Mouse (Mus musculus) testis, adult 2 months (tissue): ENCODE measurements around the gene Tmem19. TPM values are rescaled to one million over a fixed set of nuclear protein-coding genes. Genes with fewer than 3 reads are reported as not detected.

Experiments used
- H3K27ac ChIP-seq: fragments of 200-500 bp; 2 replicates; pipeline ENCODE4 v1.5.1; 2012; ENCODE audit warnings: low read depth, low read length; ENCODE audit not compliant: control insufficient read depth, insufficient read depth
- H3K27me3 ChIP-seq: fragments of 200-500 bp; 2 replicates; pipeline ENCODE4 v1.6.1; 2012; ENCODE audit warnings: mild to moderate bottlenecking, low read length, moderate library complexity; ENCODE audit not compliant: control insufficient read depth, insufficient read depth
- H3K36me3 ChIP-seq: fragments of 200-500 bp; 2 replicates; pipeline ENCODE4 v1.6.1; 2012; ENCODE audit warnings: mild to moderate bottlenecking, low read length; ENCODE audit not compliant: control insufficient read depth, insufficient read depth
- H3K4me1 ChIP-seq: fragments of 200-500 bp; 2 replicates; pipeline ENCODE4 v1.6.1; 2012; ENCODE audit warnings: low read length; ENCODE audit not compliant: control insufficient read depth, insufficient read depth
- H3K4me3 ChIP-seq: fragments of 200-500 bp; 2 replicates; pipeline ENCODE4 v1.5.1; 2012; ENCODE audit warnings: low read depth, mild to moderate bottlenecking, low read length, moderate library complexity, mixed read lengths; ENCODE audit not compliant: control insufficient read depth
- CTCF ChIP-seq: fragments of 200-500 bp; IDR thresholded peaks from 2 replicates; pipeline ENCODE4 v1.5.1; 2012; ENCODE audit warnings: low read depth, mild to moderate bottlenecking, inconsistent platforms, low read length, moderate library complexity; ENCODE audit not compliant: control insufficient read depth, insufficient read depth, insufficient replicate concordance
- POLR2A ChIP-seq: fragments of 200-500 bp; IDR thresholded peaks from 2 replicates; pipeline ENCODE4 v1.6.1; 2012; ENCODE audit warnings: low read depth, mild to moderate bottlenecking, inconsistent platforms, low read length, moderate library complexity; ENCODE audit not compliant: control insufficient read depth
- polyA plus RNA-seq: library from polyadenylated mRNA; depleted of rRNA; stranded (reverse); fragments of >200 nt; gene quantifications from 2 replicates; pipeline ENCODE4 v1.2.3, GENCODE M21; 2012

Tmem19 gene
- polyA plus RNA-seq, 1 experiment, result 6.8 TPM

- TF ChIP-seq POLR2A (no peak), CTCF (no peak)
Measured at GRCm38 (mm10) chr10:115356106-115356505, 6.2 kb downstream of the Tmem19 start.

GRCm38 (mm10) chr10:115355016-115355415 is 7.3 kb downstream of the Tmem19 start:
- no peak overlapping the region for H3K4me3 ChIP-seq
- H3K27ac ChIP-seq, result no peak overlapping the region
- H3K36me3 ChIP-seq, result no peaks in the 10 kb centered on the region
- no peaks in the 10 kb centered on the region for H3K27me3 ChIP-seq
- no peaks in the 10 kb centered on the region for H3K4me1 ChIP-seq
- no peak for TF ChIP-seq CTCF
- TF ChIP-seq POLR2A, result no peak

More at GRCm38 (mm10) chr10:115356106-115356505, 6.2 kb downstream of the Tmem19 start:
- Histone ChIP-seq H3K4me1 (no peaks in the 10 kb centered on the region), H3K27ac (no peak overlapping the region), H3K27me3 (no peaks in the 10 kb centered on the region), H3K36me3 (no peaks in the 10 kb centered on the region), H3K4me3 (no peak overlapping the region)

- H3K4me1 ChIP-seq, result no peaks in the 10 kb centered on the region
- TF ChIP-seq POLR2A (no peak), CTCF (no peak)
- H3K36me3 ChIP-seq, result no peaks in the 10 kb centered on the region
- no peaks in the 10 kb centered on the region for H3K27me3 ChIP-seq
- no peak overlapping the region for H3K4me3 ChIP-seq
- no peak overlapping the region for H3K27ac ChIP-seq
Measured at GRCm38 (mm10) chr10:115354553-115354952, 7.7 kb downstream of the Tmem19 start.

GRCm38 (mm10) chr10:115350810-115351397 is 11.4 kb downstream of the Tmem19 start:
- no peak overlapping the region for H3K27ac ChIP-seq
- no peaks in the 10 kb centered on the region for H3K27me3 ChIP-seq
- no peak for TF ChIP-seq POLR2A
- TF ChIP-seq CTCF, result no peak
- no peak overlapping the region for H3K4me3 ChIP-seq
- H3K36me3 ChIP-seq, result no peaks in the 10 kb centered on the region
- H3K4me1 ChIP-seq, result no peaks in the 10 kb centered on the region

GRCm38 (mm10) chr10:115349509-115349908 is 12.8 kb downstream of the Tmem19 start:
- TF ChIP-seq CTCF (no peak), POLR2A (no peak)
- H3K36me3 ChIP-seq, result no peaks in the 10 kb centered on the region
- no peaks in the 10 kb centered on the region for H3K27me3 ChIP-seq
- no peak overlapping the region for H3K4me3 ChIP-seq
- H3K27ac ChIP-seq, result no peak overlapping the region
- no peaks in the 10 kb centered on the region for H3K4me1 ChIP-seq

- Histone ChIP-seq H3K27me3 (no peaks in the 10 kb centered on the region), H3K4me1 (no peaks in the 10 kb centered on the region), H3K4me3 (no peak overlapping the region), H3K36me3 (no peaks in the 10 kb centered on the region), H3K27ac (no peak overlapping the region)
- no peak for TF ChIP-seq CTCF
- no peak for TF ChIP-seq POLR2A
Measured at GRCm38 (mm10) chr10:115349029-115349428, 13.3 kb downstream of the Tmem19 start.

GRCm38 (mm10) chr10:115348131-115348530 is 14.2 kb downstream of the Tmem19 start:
- H3K4me3 ChIP-seq, result no peak overlapping the region
- TF ChIP-seq POLR2A, result no peak
- no peak for TF ChIP-seq CTCF
- H3K4me1 ChIP-seq, result no peaks in the 10 kb centered on the region
- no peaks in the 10 kb centered on the region for H3K36me3 ChIP-seq
- H3K27me3 ChIP-seq, result no peaks in the 10 kb centered on the region
- no peak overlapping the region for H3K27ac ChIP-seq
